Mouse (Mus musculus) cerebellum, adult 9-10 months (tissue): Measurements from ENCODE around the gene Rdh13.

Experiments used
- DNase-seq: peaks from one replicate; pipeline ENCODE4 v3.0.0; 2022

The Rdh13 gene

GRCm38 (mm10) chr7:4445216-4445791 lies at the start of gene Rdh13:
Gene Rdh13 (minus strand): TSS chr7:4445649.
- DNase-seq: peak; percentile 94

GRCm38 (mm10) chr7:4493991-4494390 lies 48.5 kb upstream of the Rdh13 start:
- DNase-seq: no peak

GRCm38 (mm10) chr7:4492284-4493224 lies 47.1 kb upstream of the Rdh13 start:
- DNase-seq: no peak

- no peak for DNase-seq
Observed at GRCm38 (mm10) chr7:4491308-4491707, 45.9 kb upstream of the Rdh13 start.

GRCm38 (mm10) chr7:4482281-4482680 lies 36.8 kb upstream of the Rdh13 start:
- no peak for DNase-seq

GRCm38 (mm10) chr7:4479674-4480073 lies 34.2 kb upstream of the Rdh13 start:
- DNase-seq: peak; percentile 49

GRCm38 (mm10) chr7:4478796-4479291 lies 33.4 kb upstream of the Rdh13 start:
- DNase-seq: no peak

GRCm38 (mm10) chr7:4478021-4478795 lies 32.8 kb upstream of the Rdh13 start:
- DNase-seq: peak; percentile 79

- DNase-seq: no peak
Observed at GRCm38 (mm10) chr7:4473940-4474339, 28.5 kb upstream of the Rdh13 start.

GRCm38 (mm10) chr7:4471179-4471555 lies 25.7 kb upstream of the Rdh13 start:
- DNase-seq: peak; percentile 68

- peak; percentile 66 for DNase-seq
Observed at GRCm38 (mm10) chr7:4470275-4471178, 25.1 kb upstream of the Rdh13 start.

GRCm38 (mm10) chr7:4467801-4468200 lies 22.4 kb upstream of the Rdh13 start:
- DNase-seq: no peak

- DNase-seq: no peak
Observed at GRCm38 (mm10) chr7:4464194-4464824, 18.9 kb upstream of the Rdh13 start.

GRCm38 (mm10) chr7:4460576-4461434 lies 15.4 kb upstream of the Rdh13 start, which contains the start of gene Eps8l1:
Gene Eps8l1 (plus strand): TSS chr7:4460674.
- DNase-seq: no peak

- DNase-seq: no peak
Observed at GRCm38 (mm10) chr7:4452644-4453043, 7.2 kb upstream of the Rdh13 start.

GRCm38 (mm10) chr7:4449211-4449610 lies 3.8 kb upstream of the Rdh13 start:
- no peak for DNase-seq

- DNase-seq: no peak
Observed at GRCm38 (mm10) chr7:4448439-4448838, 3.0 kb upstream of the Rdh13 start.

GRCm38 (mm10) chr7:4447138-4447537 lies 1.7 kb upstream of the Rdh13 start:
- peak; percentile 52 for DNase-seq

- no peak for DNase-seq
Observed at GRCm38 (mm10) chr7:4440549-4440948, 4.9 kb downstream of the Rdh13 start.

GRCm38 (mm10) chr7:4437721-4438120 lies 7.7 kb downstream of the Rdh13 start:
- DNase-seq: no peak

- no peak for DNase-seq
Observed at GRCm38 (mm10) chr7:4432026-4432425, 13.4 kb downstream of the Rdh13 start.
